Mouse (Mus musculus): ENCODE results near the gene Tmem231. TPM values are rescaled to one million over a fixed set of nuclear protein-coding genes. Genes with fewer than 3 reads are reported as not detected.

Tmem231 gene
- total RNA-seq, 2 experiments from 2014 or later = 0.79 to 0.91 TPM

DNA sequence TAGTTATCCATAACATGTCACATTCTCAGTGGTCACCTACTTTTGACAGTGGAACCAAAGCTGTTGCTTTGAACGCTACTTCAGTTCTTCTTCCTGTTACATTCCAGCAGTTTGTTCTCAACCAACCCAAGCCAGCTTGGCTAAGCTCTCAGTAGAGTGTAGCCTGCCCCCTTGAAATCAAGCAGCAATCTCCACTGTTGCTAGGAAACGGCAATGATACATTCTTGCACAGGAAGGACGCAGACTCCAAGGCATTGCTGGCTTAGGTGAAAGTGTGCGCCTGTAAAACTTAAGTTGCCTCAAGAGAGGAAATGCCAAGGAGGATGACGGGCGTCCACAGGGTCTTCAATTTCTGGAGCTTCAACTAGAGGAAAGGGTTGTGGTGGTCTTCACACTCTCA is 67.8 kb downstream of the Tmem231 start:
- no peak for ATAC-seq (replicated peaks; ENCODE audit: poor library complexity)

DNA sequence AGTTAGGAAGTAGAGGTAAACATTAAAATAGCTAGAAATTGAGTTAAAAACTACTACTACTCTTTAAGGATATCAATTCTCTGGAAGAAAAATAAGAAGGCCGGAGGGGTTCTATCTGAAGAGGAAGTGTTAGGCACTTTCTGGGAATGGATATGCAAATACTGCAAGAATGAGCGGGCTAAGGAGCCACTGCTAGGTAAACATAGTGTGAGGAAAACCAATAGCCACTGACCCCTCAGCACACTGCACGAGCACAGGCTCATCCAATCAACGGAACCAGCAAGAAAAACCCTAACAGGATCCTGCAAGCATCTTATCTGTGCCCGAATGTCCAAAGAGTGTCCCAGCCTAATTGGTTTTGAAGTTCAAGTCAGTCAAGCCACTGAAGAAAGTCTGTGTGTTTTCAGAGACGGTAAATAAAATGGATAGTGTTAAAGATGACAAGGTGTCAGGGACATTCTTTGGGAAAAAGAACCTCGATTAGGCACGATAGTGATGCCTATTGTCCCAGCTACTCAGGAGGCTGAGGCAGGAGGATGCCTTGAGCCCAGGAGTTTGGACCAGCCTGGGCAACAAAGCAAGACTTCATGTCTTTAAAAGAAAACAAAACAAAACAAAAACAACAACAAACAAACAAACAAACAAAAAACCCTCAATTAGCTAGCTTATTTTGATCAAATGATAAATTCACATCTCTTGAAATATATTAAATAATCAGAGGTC is 68.4 kb downstream of the Tmem231 start:
- ATAC-seq (replicated peaks; ENCODE audit: poor library complexity) = no peak

DNA sequence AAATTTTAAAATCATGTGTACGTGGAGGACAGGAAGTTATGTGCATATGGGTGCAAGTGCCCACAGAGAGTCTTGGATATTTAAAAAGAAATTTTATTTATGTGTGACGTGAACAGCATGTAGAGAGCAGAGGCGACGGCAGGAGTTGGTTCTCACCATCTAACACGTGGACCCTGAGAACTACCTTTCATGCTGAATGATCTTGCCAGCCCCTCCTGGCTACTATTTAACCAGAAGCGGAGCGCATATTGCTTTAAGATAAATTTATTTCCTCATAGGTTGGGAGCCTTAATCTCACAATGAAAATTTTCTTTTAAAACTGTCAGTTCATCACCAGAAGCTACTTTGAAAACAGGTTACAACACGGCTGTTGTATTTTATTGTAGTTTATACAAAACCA is 69.0 kb downstream of the Tmem231 start:
- ATAC-seq (replicated peaks; ENCODE audit: poor library complexity) = no peak

GRCm38 (mm10) chr8:111863280-111863679 is 70.4 kb downstream of the Tmem231 start:
- ATAC-seq (replicated peaks; ENCODE audit: poor library complexity) = peak; percentile 76

Other genes starting within 250 kb of the Tmem231 start
- not detected in 2 replicates for gene Ctrb1, start 242.9 kb downstream of the Tmem231 start, total RNA-seq (2015)
- gene Ctrb1, start 242.9 kb downstream of the Tmem231 start, total RNA-seq (2017) = not detected in 2 replicates
- 0.15 TPM in 1 of 2 replicates, not detected in the other for gene Bcar1, start 190.1 kb downstream of the Tmem231 start, total RNA-seq (2015)
- gene Bcar1, start 190.1 kb downstream of the Tmem231 start, total RNA-seq (2017) = not detected in 2 replicates
- gene Cfdp1, start 79.6 kb downstream of the Tmem231 start, total RNA-seq (2015) = 147 and 168 TPM in 2 replicates
- 176 and 251 TPM in 2 replicates for gene Cfdp1, start 79.6 kb downstream of the Tmem231 start, total RNA-seq (2017)
- 1.8 and 3.8 TPM in 2 replicates for gene Tmem170, start 57.1 kb downstream of the Tmem231 start, total RNA-seq (2015)
- 0.78 and 0.87 TPM in 2 replicates for gene Tmem170, start 57.1 kb downstream of the Tmem231 start, total RNA-seq (2017)
- gene Chst5, start 23.4 kb downstream of the Tmem231 start, total RNA-seq (2015) = not detected in 2 replicates
- not detected in 2 replicates for gene Chst5, start 23.4 kb downstream of the Tmem231 start, total RNA-seq (2017)
- gene Gabarapl2, start 6.8 kb upstream of the Tmem231 start, total RNA-seq (2015) = 42.9 and 52.3 TPM in 2 replicates
- 28.1 and 28.3 TPM in 2 replicates for gene Gabarapl2, start 6.8 kb upstream of the Tmem231 start, total RNA-seq (2017)
- 3.0 and 6.1 TPM in 2 replicates for gene Adat1, start 58.4 kb upstream of the Tmem231 start, total RNA-seq (2015)
- gene Adat1, start 58.4 kb upstream of the Tmem231 start, total RNA-seq (2017) = 5.3 and 8.6 TPM in 2 replicates
- gene Kars, start 77.4 kb upstream of the Tmem231 start, total RNA-seq (2015) = 119 and 136 TPM in 2 replicates
- 185 and 190 TPM in 2 replicates for gene Kars, start 77.4 kb upstream of the Tmem231 start, total RNA-seq (2017)
- 11.5 and 12.9 TPM in 2 replicates for gene Terf2ip, start 77.5 kb upstream of the Tmem231 start, total RNA-seq (2015)
- 13.4 and 15.5 TPM in 2 replicates for gene Terf2ip, start 77.5 kb upstream of the Tmem231 start, total RNA-seq (2017)
- 0.17 TPM in 1 of 2 replicates, not detected in the other for gene Gm6793, start 81.2 kb upstream of the Tmem231 start, total RNA-seq (2015)
- gene Gm6793, start 81.2 kb upstream of the Tmem231 start, total RNA-seq (2017) = 0.14 and 0.33 TPM in 2 replicates

All from megakaryocyte progenitor cell, adult 5-6 weeks (primary cell).